Mouse (Mus musculus) CD4-positive helper T cell, adult 2 months (primary cell): ENCODE results near the gene Ldlrap1.

Experiments used
- DNase-seq: peaks from one replicate; pipeline ENCODE4 v3.0.0-alpha.2; 2012; ENCODE audit warnings: low read depth, missing footprints, low spot score

Gene Ldlrap1

DNA sequence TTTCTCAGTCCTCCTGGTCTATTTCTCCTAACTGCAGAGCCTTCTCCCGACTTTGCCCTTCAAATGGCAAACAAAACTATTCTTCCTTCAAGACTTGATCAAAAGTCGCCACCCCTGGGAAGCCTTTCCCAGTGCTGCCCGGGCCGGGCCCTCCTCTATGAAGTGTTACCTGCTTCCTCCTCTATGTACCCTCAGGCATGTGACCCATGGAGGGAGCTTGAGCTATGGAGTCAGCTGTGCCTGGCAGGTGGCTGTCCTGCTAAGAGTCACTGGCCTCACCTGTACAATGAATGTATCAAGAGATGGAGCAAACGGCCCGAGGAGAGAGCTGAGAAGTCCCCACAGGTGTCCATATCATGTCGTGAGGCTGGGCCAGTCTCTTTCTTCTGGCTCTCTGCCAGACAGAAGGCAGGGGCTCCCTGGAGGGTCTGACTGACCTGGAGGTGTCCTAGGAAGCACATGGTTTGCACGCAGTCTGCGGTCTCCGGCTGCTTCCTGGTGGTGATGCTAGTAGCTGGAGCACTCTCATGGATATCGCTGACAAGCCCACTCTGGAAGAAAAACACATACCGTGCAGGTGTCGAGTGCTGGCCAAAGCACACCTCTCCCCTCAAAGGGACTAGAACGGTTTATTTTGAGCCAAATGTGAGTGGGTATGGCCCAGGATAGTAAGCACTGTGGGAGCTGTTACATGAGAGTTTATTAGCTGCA, 7.6 kb upstream of the Ldlrap1 start:
- no peak for DNase-seq

DNA sequence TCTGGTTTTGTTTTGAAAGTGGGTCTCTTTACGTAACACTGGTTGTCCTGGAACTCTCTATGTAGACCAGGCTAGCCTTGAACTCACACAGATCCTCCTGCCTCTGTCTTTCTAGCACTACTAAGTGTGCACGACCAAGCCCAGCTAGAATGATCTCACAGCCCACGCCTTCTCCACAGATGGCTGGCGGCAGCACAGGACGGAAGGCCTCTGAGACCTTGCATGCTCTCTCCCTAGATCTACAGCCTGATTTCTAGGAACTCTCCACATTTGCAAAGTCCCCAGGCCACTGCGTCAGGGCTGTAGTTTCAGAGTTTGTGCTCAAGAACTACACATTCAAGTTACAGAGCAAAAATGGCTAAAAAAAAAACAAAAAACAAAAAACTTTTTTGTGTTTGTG, 6.3 kb upstream of the Ldlrap1 start:
- no peak for DNase-seq

DNA sequence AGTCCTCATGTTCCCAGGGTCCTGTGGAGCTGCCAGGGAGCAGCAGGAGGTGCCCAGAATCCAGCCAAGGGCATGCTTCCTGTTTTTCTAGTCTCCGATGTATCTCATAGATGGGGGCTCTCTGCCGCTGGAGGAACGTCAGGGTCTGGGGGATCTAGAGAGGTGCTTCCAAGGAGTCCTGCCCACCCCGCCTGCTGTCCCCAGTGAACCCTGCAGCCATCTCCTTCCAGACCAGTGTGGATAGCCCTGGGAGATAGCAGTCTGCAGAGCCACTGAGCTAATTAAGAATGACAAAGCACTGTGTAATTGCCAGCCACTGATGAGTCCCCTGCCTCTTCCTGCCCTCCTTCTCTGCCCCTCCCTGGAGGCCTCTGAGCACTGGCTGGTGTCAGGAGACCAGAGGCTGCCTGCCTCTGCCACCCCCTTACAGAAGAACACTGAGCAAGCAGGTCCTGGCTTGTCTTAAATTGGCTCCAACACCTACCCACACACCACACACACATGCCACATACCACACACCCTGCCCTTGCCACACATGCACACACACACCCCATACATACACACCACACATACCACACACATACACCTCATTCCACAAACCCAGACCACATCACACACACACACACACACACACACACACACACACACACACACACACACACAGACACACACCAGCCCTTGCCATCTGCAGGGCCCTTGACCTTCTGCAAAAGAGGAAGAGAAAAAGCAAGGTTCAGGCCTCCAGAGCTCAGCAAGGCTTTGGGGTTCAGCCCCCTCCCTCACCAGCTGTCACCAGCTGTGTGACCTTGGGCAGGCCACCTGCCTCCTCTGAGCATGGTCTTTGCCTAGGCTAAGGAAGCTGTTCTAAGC, 5.2 kb upstream of the Ldlrap1 start:
- peak; percentile 54 for DNase-seq

DNA sequence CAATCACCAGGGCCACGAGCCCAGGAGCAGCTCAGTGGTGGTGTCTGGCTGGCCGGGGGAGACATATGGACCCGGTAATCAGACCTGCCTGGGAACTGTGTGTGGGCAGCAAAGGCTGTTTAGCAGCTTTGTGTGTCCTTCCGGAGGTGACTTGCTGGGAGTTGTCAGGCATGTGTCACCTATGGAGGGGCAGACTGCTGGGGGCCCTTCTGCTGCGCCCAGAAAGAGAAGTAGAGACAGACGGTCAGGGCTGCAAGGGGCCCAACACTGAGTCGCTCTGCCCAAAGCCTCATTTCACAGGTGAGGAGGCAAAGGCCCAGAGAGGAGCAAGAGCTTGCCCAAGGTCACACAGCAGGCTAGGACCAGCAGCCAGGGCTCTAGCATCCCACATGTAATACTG, 2.1 kb upstream of the Ldlrap1 start:
- DNase-seq: no peak

DNA sequence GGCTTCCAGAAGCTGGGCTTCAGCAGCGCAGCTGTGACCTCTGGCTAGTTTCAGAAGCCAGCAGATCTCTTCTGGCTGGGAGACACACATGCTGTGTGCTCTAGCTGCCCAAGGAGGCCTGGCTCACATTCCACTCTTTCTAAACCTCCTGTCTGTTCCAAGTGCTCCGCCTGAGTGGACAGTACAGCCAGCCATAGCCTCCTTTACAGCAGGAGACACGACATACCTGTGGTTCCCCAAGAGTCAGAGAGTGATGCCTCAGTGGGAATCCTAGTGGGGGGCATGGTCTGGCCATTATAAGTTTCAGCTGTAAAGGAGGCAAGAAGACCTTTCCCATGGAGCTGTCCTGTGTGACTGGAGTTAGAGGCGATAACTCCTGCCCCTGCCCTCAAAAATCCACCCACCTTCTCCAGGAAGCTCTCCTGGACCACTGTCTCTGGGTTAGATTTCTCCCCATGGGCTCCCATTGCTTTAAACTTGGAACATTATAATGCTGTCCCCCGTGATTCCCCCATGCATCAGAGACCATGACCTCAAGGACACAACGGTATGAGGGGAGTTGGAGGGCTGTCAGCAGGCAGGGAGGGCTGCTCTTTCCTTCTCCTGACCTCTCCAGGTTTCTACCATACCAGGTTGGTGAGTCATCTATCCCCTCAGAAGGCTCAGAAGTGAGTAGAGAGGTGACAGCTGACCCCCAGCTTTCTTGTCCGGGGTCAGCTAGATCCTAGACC, 1.4 kb upstream of the Ldlrap1 start:
- DNase-seq: no peak

DNA sequence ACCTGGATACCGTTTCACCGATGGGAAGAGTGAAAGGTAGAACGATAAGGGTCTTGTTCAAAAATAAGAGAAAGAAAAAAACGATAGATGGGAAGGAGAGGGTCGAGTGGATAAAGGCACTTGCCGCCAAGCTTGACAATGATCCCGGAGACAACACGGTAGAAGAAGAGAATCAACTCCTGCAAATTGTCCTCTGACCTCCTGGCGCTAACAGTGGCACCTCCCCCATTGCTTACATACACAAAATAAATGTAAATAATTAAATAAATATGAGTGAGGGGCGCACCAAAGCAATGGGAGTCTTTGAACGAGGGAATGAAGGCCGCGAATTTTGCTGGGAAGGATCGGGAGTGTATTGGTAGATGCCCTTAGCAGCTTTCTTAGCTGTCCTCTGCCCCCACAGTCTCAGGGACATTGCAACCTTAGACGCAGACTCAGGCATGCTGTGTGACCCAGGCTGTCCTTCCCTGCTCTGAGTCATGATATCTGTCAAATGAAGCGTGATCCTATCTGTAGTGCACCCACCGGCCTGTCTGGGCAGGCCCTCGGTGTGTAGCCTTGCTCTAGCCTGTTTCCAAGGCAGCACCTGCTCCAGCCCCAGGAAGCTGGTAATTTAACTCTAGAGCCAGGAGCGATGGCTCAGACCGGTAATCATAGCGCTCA, 533 bp upstream of the Ldlrap1 start:
- no peak for DNase-seq

DNA sequence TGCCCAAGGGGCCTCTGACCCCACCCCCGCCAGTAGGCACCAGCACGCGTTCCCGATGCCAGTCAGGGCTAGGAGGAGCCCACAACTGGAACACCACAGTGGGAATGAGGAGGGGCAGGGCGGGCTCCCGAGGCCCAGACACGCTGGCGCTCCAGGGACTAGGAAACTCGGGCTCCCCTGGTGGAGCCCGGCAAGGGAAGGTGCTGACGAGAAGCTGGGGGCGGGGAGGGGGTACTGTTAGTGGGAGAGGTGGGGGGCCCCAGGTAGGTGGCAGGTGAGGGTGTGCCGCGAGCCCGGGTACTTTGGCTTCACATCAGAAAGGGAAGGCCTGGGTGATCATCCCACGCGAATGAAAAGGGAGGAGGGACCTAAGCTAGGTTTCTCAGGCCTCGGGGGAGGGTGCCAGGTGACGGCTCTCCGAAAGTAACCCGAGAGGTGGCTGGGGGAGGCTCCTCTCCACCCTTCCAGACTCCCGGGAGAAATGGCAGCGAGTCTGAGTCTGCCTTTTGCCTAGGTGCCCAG, 859 bp downstream of the Ldlrap1 start:
- peak; percentile 61 for DNase-seq

DNA sequence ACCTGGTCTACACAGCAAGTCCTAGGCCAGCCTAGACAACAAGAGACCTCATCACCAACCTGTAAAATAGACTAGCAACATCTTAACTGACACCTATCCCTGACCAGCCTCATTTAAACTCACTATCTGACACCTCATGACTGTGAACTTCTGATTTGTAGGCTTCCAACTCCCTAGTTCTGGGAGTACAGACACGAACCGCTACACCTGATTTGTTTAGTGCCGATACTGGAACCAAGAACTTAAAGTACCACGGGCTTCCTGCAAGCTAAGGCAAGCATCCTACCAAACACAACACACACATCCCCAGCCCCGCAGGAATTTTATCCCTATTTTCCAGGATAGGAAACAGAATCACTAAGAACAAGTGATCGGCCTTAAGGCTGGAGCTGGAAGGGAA, 1.5 kb downstream of the Ldlrap1 start:
- no peak for DNase-seq

DNA sequence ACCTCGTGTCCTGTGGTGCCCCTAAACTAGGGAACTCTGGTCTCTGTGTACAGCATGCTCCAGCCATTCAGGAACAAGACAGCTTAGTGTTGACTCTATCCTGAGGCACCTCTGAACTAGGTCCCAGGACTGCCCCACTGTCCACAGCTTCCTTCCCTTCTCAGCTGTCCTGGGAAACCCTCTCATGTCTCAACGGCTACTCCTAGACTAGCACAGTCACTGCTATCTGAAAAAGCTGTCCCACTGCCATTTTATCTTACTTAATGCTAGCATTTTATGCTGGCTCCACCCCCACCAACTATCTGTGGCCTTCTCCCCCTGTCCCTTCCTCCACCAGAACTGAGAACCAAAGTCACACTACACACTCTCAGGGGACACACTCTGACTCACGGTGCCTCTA, 3.5 kb downstream of the Ldlrap1 start:
- no peak for DNase-seq

DNA sequence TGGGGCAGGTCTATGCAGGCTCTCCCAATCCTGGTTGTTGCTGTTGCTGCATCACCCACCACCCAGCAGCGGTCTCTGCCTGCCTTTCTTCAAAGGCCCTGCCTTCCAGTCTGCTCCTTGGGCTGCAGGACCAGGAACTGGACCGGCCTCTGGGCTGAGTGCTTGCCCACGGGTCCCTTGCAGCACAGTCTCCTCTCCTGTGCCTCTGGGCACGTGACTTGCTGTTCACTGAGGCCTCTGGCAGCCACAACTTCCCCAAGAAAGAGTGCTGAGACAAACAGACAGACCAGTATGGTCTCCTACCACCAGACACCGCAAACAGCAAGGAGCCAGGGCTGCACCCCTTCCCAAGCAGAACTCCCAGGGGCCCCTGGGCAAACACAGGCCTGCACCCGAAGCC, 5.5 kb downstream of the Ldlrap1 start:
- no peak for DNase-seq

DNA sequence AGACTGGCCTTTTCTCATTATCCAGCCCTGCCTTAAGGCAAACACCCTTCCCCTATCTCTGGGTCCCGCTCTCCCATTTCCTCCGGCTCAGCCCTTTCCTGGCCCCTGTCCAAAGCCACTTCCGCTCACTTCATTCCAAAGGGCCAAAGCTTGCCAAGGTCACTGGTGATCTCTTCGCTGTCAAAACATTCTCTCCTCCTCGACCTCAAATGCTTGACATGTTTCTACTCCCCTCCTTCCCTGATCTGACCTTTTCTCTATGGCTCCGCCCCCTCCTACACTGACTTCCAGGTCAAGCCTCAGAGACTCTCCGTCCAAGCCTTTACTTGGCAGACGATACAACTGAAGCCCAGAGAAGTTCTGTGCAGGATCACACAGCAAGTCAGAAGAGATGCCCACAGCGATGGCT, 7.0 kb downstream of the Ldlrap1 start:
- no peak for DNase-seq

DNA sequence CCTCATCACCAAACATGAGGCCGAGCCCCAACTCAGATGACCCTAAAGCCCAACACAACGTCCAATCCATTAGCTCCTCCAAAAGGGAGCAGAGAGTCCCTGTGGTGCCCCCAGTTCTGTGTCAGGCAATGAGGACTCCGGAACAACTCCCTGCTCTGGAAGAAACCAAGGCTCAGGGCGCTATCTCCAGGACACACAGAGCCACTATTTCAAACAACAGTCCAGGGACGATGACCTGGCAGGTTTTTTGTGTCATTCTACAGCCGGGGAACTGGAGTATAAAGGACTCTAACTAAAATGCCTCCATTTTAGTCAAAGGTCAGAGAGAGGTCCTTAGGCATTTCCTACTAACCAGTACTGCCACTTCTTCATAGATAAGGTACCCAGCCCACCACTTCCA, 7.5 kb downstream of the Ldlrap1 start:
- no peak for DNase-seq

DNA sequence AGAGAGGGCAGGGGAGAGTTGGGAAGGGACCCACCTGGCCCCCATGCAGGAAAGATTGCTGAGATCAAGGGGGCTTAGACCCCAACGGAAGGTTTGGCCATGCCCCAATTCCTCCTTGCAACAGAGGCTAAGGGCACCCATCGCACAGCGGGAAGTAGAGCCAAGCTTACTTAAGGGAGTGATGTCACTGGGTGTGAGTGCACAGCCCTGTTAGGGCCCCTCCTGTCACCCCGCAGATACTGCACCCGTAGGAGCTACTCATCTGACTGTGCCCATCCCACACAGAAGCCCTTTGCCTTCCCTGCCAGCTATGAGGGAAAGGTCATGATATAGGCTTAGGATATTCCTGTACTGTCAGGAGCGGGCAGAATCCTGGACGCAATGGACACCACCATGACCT, 8.3 kb downstream of the Ldlrap1 start:
- no peak for DNase-seq

DNA sequence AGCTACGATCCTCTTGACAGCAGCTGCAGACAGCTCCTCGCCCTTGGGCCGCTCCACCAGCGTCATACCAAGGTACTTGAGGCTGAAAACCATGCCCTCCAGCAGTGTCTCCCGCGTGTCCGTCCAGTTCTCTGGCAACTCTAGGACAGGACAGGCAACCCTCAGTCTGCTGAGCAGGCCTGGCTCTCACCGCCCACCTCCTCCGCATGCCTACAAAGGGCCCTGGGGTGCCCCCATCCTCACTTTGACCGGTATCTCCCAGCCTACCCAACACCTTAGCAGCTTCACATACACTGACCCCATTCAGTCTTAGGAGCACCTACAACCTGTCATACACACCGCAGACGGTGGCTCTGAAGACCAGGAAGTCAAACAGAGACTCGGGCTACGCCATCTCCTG, 8.9 kb downstream of the Ldlrap1 start:
- no peak for DNase-seq

DNA sequence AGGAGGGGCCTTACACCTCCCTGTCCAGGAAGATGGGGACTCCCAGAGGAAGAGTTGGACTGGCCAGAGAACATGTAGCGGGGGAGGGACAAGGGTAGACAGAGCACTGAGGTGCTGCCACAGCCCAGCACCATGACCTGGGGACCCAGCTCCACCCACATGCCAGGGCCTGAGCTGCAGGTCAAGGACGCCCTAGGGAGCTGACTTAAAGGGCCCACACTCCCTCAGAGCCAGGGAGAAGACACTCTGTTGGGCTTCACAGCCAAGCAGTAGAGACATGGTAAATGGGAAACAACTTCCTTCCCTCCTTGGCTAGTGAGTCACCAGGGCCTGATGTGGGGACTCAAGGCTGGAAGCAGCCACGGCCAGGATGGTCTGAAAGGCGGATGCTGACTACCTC, 9.5 kb downstream of the Ldlrap1 start:
- DNase-seq: no peak

DNA sequence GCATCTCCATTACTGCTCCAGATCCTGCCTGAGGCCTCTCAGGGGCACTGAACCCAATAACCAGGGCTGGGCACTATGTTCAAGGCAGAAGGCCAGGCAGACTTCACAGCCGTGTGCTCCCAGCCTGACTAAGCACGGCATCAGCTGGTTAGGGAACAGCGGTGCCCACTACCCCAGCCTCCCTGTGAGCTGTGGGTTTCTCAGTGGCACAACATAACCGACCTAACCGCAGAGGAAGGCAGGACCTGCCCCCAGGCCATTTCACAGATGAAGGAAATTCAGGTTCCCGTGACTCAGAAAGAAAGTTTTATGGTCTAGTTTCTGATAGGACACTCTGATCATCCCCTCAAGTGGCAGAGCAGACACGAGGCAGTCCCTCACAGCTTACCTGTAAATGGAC, 10.9 kb downstream of the Ldlrap1 start:
- DNase-seq: peak; percentile 52

DNA sequence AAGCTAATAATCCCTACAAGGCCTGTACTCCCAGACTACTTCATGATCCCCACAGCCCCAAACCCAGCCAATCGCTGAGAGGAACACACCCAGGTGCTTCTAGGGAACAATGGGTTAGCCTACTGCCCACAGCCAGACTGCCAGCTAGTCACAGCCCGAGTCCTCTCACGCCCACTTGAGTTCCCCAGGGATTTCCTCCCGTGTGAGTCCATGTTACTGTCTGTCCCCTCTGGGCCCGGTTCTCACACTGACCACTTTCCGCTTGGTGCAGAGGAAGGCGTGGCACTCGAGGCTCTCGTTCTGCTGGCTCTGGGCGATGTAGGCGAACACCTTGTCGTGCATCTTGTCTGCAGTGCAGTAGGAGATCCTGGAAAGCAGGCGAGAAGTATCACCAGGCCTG, 12.9 kb downstream of the Ldlrap1 start:
- no peak for DNase-seq

DNA sequence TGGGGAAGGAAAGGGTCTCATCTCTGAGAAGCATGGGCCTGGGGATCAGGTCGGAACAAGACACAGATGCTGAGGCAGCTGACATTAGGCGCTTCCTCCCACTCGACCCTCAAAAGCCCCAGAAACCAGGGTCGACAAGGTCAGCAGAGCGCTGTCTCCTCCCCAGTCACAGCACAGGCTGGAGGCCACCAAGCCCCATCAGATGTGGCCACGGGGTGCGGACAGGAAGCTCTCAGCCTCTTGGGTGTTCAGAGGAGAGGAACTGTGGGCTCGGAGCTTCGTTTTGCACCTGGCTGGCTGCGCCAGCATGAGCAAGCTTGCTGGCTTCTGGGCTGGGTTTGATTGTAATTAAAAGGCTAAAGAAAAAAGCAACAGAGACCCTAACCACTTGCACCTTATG, 13.5 kb downstream of the Ldlrap1 start:
- no peak for DNase-seq

DNA sequence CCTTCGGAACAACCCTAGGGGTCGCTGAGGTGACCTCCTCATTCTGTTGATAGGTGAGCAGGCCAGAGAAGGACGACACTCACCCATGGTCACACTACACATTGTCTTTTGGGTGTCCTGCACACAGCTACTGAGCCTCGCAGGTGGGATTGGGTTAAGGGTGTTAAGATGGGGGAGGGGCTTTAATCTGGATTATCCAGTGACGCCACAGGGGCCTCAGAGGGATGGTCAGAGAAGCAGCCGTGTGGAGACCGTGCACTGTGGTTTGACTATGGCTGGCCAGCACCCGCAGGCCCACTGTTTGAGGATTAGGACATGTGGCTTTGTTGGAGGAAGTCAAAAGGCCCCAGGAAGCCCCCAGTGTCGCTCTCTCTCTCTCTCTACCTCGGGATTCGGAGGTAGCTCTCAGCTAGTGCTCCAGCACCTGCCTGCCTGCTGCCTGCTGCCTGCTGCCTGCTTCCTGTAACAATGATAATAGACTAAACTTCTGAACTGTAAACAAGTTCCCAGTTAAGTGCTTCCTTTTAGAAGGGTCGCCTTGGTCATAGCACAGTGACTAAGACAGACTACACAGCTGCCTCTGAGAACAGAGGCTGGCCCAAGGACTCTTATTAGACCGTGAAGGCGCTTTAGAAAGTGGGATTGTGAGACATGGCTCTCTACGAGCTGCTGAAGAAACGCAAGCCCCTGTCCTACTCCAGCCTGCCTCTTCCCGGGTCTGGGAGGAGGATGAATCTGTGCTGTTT, 14.1 kb downstream of the Ldlrap1 start:
- DNase-seq: no peak

DNA sequence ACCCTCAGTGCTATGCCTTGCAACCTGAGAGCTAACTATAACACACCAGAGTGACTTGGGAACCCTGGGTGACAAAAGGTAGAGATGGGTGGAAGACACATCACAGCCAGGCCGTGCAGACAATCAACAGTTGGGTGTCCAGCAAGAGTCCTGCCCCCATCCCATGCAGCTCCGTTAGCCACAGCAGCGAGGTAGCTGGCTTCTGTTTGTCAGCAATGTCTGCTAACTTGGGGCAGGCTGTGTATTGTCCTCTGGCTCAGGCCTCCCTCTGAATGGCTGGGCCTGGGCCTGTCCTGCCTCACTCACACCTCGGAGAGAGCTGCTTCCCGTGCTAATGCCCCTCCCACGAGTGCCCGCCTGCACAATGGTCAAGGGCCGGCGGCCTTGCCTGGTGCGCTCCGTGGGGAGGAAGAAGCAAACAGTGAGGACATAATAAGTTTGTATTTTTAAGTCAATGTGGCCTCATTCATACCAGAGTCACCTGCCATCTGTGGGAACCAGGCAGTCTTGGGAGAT, 14.9 kb downstream of the Ldlrap1 start:
- no peak for DNase-seq
